Mouse (Mus musculus) intestine, postnatal 0 days (tissue): ENCODE measurements around the gene Asic2. TPM values are rescaled to one million over a fixed set of nuclear protein-coding genes. Genes with fewer than 3 reads are reported as not detected.

Experiments used
- ATAC-seq: fragments of 200-750 bp; cut with Nextera tagmentation; 2 replicates; pipeline ENCODE4 v1.8.0; 2017; ENCODE audit warnings: mild to moderate bottlenecking, moderate TSS enrichment, moderate library complexity
- H3K27ac ChIP-seq: fragments of 300-500 bp; sonication (generic); 2 replicates; pipeline ENCODE4 v1.5.1; 2014; ENCODE audit warnings: mild to moderate bottlenecking, low read depth, low read length, moderate library complexity
- H3K27me3 ChIP-seq: fragments of 300-500 bp; sonication (generic); replicated peaks from 2 replicates; pipeline ENCODE4 v1.6.1; 2014; ENCODE audit warnings: low read length, mixed read lengths; ENCODE audit not compliant: control insufficient read depth, insufficient read depth
- H3K36me3 ChIP-seq: fragments of 300-500 bp; sonication (generic); 2 replicates; pipeline ENCODE4 v1.6.1; 2014; ENCODE audit warnings: mild to moderate bottlenecking, moderate library complexity; ENCODE audit not compliant: control insufficient read depth, insufficient read depth
- H3K4me1 ChIP-seq: fragments of 300-500 bp; sonication (generic); replicated peaks from 2 replicates; pipeline ENCODE4 v1.6.1; 2014; ENCODE audit warnings: antibody characterized with exemption, low read length, mixed read lengths; ENCODE audit not compliant: control insufficient read depth, insufficient read depth
- H3K4me2 ChIP-seq: fragments of 300-500 bp; sonication (generic); replicated peaks from 2 replicates; pipeline ENCODE4 v1.6.1; 2014; ENCODE audit warnings: low read depth, mild to moderate bottlenecking, moderate library complexity
- H3K4me3 ChIP-seq: fragments of 300-500 bp; sonication (generic); 2 replicates; pipeline ENCODE4 v1.5.1; 2014; ENCODE audit warnings: low read depth, low read length
- H3K9ac ChIP-seq: fragments of 300-500 bp; sonication (generic); 2 replicates; pipeline ENCODE4 v1.6.1; 2014; ENCODE audit warnings: mild to moderate bottlenecking, low read depth, low read length
- H3K9me3 ChIP-seq: fragments of 300-500 bp; sonication (generic); 2 replicates; pipeline ENCODE4 v1.6.1; 2016; ENCODE audit warnings: mixed run types; ENCODE audit not compliant: control insufficient read depth
- CTCF ChIP-seq: sonication (generic); IDR thresholded peaks from 2 replicates; pipeline ENCODE4 v1.5.1; 2016; ENCODE audit warnings: low read depth, mild to moderate bottlenecking, control low read depth, antibody characterized with exemption, moderate library complexity
- WGBS: fragments of 180-500 bp; shearing (Covaris S2); extraction: QIAGEN DNeasy Blood & Tissue Kit; methylation state at CpG from one replicate; pipeline ENCODE4 v1.1.7; 2014; 5-methylcytosine and 5-hydroxymethylcytosine counted together
- polyA plus RNA-seq: library from polyadenylated mRNA; unstranded; fragments of >200 nt; fragmentation: Nextera tagmentation; extraction: Ambion mirVana; gene quantifications from 2 replicates; pipeline ENCODE4 v1.2.1, GENCODE M21; 2015

The Asic2 gene
- polyA plus RNA-seq, 1 experiment from 2014 or later, result 0.55 TPM

DNA sequence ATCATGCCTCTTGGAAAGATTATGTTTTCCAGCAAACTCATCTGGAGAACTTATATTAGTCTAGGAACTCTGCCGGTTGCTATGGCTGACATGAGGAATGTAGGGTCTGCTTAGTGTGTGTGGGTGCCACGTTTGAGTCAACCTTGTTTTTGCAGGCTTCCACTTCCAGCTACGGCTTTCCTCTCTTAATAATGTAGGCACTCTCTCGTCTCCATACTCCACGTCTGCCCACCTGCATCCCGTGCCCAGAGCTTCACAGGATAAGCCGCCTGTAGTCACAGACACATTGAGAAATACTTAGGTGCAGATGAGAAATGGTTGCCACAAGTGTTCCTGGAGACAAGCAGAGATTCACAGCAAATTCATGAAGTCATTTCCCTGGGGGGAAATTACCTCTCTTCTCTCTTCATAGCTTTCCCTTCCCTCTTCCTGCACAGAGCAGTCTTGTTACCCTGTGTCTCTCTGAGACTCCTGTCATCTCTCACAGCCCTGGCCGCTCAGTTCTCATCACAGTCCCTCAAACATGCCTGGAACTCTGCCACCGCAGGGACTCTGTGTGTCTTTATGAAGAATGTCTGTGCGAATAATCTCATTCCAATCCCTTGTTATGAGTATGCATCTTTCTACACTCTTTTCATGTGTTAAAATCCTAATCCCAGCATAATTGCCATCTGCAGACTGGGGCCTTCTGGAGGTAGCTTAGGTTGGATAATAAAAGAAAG, 102.4 kb downstream of the Asic2 start:
- Histone ChIP-seq H3K27ac (no peak overlapping the region), H3K4me2 (no peak overlapping the region), H3K4me3 (no peak overlapping the region), H3K36me3 (no peaks in the 10 kb centered on the region), H3K4me1 (no peaks in the 10 kb centered on the region), H3K9ac (no peak overlapping the region), H3K9me3 (no peaks in the 10 kb centered on the region), H3K27me3 (no peaks in the 10 kb centered on the region)
- ATAC-seq, result no peak
- whole genome bisulfite sequencing, result 63% methylated on average over 10 of the region's 10 CpGs
- TF ChIP-seq CTCF, result no peak

- no peak within 1 kb of the TSS for H3K9ac ChIP-seq
- no peaks in the 10 kb centered on the region for H3K9me3 ChIP-seq
- no peak for TF ChIP-seq CTCF
- no peak for ATAC-seq
- no peaks in the 10 kb centered on the region for H3K4me1 ChIP-seq
- WGBS, result 28% methylated on average over 4 of the region's 4 CpGs
- H3K36me3 ChIP-seq, result no peaks in the 10 kb centered on the region
- no peaks in the 10 kb centered on the region for H3K27me3 ChIP-seq
- no peak within 1 kb of the TSS for H3K4me2 ChIP-seq
- no peak within 1 kb of the TSS for H3K4me3 ChIP-seq
- H3K27ac ChIP-seq, result no peak within 1 kb of the TSS
These were observed 107.8 kb downstream of the Asic2 start, which contains the start of gene 5530401A14Rik for GRCm38 (mm10) chr11:81860250-81860972. Gene 5530401A14Rik (plus strand): TSS chr11:81860673.

DNA sequence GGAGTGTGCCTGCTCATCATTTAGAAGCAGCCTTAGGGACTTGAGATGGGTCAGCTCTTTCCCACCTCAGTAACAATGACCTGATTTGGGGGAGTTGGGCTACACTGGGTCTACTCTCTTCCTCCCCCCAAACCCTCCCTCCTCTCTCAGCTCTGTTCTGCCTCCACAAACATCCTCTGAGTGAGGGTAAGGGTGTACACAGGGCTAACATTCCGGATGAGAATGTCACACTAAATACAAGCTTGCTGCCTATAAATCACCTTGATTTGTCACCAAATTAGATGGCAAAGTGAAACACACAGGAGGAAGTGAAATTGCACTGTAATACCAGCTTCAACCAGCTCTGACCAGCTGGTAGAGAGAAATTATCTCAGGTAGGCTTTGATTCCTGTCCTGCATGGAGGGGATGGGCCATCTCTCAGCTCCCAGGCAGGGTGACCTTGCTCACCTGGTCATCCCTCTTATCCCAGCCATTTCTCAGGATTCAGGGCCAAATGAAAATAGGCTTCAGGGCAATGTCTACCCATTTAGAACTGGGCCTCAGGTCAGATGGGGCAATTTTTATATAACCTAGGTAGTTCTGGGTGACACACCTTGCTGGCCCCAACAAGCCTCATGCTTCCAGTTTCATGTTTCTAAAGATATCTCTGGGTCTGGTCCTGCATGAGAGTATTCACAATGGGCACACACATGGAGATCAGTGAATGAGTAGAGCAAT, 120.3 kb downstream of the Asic2 start:
- Histone ChIP-seq H3K9me3 (no peaks in the 10 kb centered on the region), H3K36me3 (no peaks in the 10 kb centered on the region), H3K27ac (no peak overlapping the region), H3K4me1 (no peaks in the 10 kb centered on the region), H3K9ac (no peak overlapping the region), H3K4me3 (no peak overlapping the region), H3K27me3 (no peaks in the 10 kb centered on the region), H3K4me2 (no peak overlapping the region)
- WGBS, result 33% methylated on average over 1 of the region's 1 CpGs
- no peak for ATAC-seq
- no peak for TF ChIP-seq CTCF

DNA sequence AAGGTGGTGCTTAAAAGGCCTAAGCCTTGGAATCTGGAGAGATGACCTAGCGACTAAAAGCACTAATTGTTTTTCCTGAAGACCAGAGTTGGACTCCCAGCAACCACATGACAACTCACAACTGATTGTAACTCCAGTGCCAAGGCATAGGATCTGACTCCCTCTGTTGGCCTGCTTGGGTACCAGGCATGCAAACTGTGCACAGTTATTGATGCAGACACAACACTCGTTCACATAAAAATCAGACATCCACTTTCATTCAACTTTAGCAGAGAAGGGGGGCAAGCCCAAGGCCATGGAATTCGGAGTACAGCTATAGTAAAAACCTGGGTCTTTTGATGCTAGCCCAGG, 122.6 kb downstream of the Asic2 start:
- Histone ChIP-seq H3K4me2 (no peak overlapping the region), H3K27ac (no peak overlapping the region), H3K4me3 (no peak overlapping the region), H3K27me3 (no peaks in the 10 kb centered on the region), H3K9me3 (no peaks in the 10 kb centered on the region), H3K4me1 (no peaks in the 10 kb centered on the region), H3K36me3 (no peaks in the 10 kb centered on the region), H3K9ac (no peak overlapping the region)
- WGBS, result 74% methylated on average over 3 of the region's 3 CpGs
- no peak for ATAC-seq
- TF ChIP-seq CTCF, result no peak

DNA sequence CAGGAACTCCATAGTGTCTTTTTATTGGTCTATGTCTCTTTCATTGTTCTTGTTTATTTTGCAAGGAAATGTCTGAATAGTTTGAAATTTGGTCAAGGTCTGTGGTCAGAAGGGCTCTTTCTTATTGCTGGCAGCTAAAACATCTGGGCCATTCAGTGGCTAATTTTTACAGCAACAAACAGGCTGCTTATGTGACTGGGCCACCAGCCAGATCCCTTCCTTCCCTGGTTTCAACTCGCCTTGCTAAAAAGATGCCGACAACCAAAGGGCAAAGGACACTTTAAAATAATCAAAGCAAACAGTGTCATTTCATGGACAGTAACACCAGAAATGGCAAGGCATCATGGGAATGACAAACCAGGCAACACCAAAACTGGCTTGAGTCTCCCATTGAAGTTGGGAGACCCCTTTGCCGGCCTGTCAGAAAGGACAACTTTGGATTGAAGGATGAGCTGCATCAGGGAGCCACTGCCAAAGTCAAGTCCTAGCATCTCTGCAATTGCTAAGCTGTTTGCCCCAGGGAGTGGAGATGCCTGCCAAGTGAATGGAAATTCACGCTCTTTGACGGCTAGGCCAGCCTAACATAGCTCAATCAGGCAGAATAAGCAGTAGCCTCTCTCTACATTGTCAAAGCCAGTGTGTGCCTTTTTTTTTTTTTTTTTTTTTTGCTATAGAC, 123.1 kb downstream of the Asic2 start:
- no peaks in the 10 kb centered on the region for H3K27me3 ChIP-seq
- TF ChIP-seq CTCF, result no peak
- H3K27ac ChIP-seq, result no peak overlapping the region
- no peaks in the 10 kb centered on the region for H3K9me3 ChIP-seq
- no peak overlapping the region for H3K9ac ChIP-seq
- H3K4me2 ChIP-seq, result no peak overlapping the region
- 70% methylated on average over 5 of the region's 5 CpGs for WGBS
- H3K4me3 ChIP-seq, result no peak overlapping the region
- no peaks in the 10 kb centered on the region for H3K4me1 ChIP-seq
- no peaks in the 10 kb centered on the region for H3K36me3 ChIP-seq
- no peak for ATAC-seq

- TF ChIP-seq CTCF, result no peak
- Histone ChIP-seq H3K4me1 (no peaks in the 10 kb centered on the region), H3K9ac (no peak overlapping the region), H3K36me3 (no peaks in the 10 kb centered on the region), H3K9me3 (no peaks in the 10 kb centered on the region), H3K4me3 (no peak overlapping the region), H3K27ac (no peak overlapping the region), H3K4me2 (no peak overlapping the region), H3K27me3 (no peaks in the 10 kb centered on the region)
- 37% methylated on average over 2 of the region's 2 CpGs for WGBS
- ATAC-seq, result no peak
These were observed 127.3 kb downstream of the Asic2 start for GRCm38 (mm10) chr11:81841001-81841400.
